Mouse (Mus musculus) layer of hippocampus, postnatal 25 days (tissue): ENCODE results near the gene Gja10. TPM values are rescaled to one million over a fixed set of nuclear protein-coding genes. Genes with fewer than 3 reads are reported as not detected.

Experiments used
- DNase-seq, 2 experiments: peaks; one replicate each; pipeline ENCODE4 v3.0.0; 2022; ENCODE audit warnings: mixed read lengths in 2 of 2, low spot score in 1 of 2; ENCODE audit errors: extremely low spot score in 1 of 2
- total RNA-seq, 2 experiments: library from RNA; stranded (reverse); gene quantifications; 2 replicates each; pipeline ENCODE4 v1.2.3; 2021

Gja10 gene
- total RNA-seq, 2 experiments from 2014 or later = not detected

GRCm38 (mm10) chr4:32562319-32563115, 40.0 kb downstream of the Gja10 start:
- DNase-seq = no peak

- peak in 1 of 2 experiments; percentile 61 for DNase-seq
These were observed 40.9 kb downstream of the Gja10 start for GRCm38 (mm10) chr4:32561555-32562095.

- DNase-seq = no peak
These were observed 41.6 kb downstream of the Gja10 start for GRCm38 (mm10) chr4:32560724-32561554.

DNA sequence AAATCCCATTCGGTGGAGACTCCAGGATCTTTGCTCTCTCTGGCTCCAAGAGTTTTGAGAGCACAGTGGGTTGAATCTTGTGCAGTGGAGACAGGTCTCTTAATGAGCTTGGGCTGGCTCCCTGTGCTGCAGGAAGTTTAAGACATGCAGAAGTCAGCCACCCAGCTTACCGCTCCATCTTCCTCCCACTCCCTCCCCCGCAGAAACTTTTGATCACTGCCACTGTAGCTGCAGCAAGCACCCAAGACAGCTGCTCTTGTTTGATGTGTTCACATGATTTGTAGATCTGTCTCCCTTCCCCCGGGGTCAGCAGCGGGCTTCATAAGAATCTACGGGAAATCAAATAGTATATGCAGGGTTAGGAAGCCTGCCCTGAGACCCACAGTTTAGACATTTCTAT, 42.3 kb downstream of the Gja10 start:
- no peak for DNase-seq

DNA sequence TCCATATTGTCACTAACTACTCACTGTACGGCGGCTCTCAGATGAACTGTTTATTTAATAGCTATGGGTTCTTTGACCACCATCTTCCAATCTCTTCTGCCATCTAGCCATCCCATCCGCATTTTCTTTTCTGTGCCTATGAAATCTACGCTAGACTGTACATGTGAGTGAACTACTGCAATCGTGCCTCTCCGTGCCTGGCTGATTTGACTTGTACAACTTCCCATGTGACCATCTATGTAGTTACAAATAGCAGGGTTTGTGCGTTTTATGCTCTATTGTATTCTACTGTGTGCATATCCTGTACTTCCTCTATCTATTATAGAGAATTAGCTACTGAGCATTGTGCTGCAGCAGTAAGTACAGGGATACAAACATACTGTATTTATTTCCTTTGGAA, 47.1 kb downstream of the Gja10 start:
- no peak for DNase-seq

DNA sequence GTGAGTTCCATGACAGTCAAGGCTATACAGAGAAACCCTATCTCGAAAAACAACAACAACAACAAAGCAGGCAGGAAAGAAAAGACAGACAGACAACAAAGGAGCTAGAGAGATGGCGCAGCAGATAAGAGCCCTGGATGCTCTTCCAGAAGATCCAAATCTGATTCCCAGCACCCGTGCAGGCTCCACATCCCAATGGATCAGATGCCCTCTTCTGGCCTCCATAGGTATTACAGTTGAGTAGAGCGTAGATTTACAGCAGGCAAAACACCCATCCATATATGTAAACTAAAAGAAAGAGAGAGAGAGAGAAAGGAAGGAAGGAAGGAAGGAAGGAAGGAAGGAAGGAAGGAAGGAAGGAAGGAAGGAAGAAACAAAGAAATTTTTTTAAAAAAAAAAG, 51.2 kb downstream of the Gja10 start:
- DNase-seq = no peak

DNA sequence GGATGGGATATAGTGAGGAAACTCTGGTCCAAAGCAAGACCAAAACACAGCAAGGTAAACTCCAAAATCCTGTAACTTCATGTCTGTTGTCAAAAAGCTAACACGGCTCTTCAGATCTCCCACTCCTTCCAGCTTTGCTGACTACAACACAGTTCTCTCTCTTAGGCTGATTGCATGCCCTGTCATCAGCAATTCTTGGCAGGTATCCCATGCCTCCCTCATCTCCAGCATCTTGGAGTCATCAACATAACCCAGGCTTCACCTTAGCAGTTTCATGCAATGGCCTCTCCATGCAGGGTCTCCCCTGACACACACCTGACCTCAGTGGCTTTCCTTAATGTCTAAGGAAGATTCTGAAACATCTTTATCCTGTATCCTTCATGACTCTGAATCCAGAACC, 53.4 kb downstream of the Gja10 start:
- no peak for DNase-seq

Other genes with a start within 250 kb of the Gja10 start
- gene Casp8ap2, start 12.7 kb upstream of the Gja10 start, total RNA-seq = 10 to 100 TPM; 10.4 to 10.5 TPM
- gene Mdn1, start 54.4 kb upstream of the Gja10 start, total RNA-seq = 10 to 100 TPM; 26.3 to 33.9 TPM
- gene Lyrm2, start 197.5 kb upstream of the Gja10 start, total RNA-seq = 10 to 100 TPM; 38.9 to 40.3 TPM